Mouse (Mus musculus): ENCODE measurements around the gene Rnf26. TPM values are rescaled to one million over a fixed set of nuclear protein-coding genes. Genes with fewer than 3 reads are reported as not detected.

Gene Rnf26
- polyA plus RNA-seq, 2 experiments from 2014 or later = 3.2 to 7.9 TPM

DNA sequence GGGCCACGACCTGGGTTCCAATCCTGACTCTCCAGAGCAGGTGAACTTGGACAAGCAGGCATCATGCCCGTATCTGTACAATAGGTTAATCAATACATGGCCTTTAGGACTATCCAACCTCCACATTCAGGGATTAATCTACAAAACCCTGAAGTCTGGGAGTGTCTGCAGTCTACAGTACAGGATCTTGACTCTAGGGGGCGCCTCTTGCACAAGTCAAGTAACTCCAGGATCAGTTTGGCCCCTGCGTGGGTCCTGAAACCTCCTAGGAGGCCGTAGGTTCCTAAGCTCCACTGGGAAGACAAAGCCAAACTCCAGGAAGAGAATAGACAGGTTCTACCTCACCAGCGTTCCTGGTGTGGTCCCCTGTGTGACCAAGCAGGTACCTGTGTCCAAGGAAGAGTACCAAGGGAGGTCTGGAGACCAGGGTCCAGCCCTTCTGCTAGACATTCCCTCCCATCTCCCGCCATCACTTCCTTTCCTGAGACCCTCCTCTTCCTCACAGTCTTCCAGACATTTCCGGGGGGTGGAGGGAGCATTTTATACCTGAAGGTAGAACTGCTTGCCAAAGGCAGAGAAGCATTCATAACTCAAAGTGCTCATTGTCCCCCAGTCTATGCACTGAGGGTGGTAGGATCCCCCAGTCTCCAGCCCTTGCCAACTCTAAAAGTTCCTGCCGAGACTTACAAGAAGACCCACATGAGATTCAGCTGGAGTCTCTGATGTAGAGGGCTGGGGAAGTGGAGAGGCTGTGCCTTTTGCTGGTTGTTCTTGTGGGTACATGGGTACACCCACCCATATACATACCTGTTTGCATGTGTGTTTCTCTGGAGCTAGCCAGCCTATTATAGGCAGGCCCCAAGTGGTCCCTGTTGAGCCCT is 38.7 kb downstream of the Rnf26 start:
- no peak for ATAC-seq

- ATAC-seq = no peak
Measured at GRCm38 (mm10) chr9:44073115-44073514, 40.2 kb downstream of the Rnf26 start.

- ATAC-seq = no peak
Measured at GRCm38 (mm10) chr9:44072599-44072915, 40.8 kb downstream of the Rnf26 start.

DNA sequence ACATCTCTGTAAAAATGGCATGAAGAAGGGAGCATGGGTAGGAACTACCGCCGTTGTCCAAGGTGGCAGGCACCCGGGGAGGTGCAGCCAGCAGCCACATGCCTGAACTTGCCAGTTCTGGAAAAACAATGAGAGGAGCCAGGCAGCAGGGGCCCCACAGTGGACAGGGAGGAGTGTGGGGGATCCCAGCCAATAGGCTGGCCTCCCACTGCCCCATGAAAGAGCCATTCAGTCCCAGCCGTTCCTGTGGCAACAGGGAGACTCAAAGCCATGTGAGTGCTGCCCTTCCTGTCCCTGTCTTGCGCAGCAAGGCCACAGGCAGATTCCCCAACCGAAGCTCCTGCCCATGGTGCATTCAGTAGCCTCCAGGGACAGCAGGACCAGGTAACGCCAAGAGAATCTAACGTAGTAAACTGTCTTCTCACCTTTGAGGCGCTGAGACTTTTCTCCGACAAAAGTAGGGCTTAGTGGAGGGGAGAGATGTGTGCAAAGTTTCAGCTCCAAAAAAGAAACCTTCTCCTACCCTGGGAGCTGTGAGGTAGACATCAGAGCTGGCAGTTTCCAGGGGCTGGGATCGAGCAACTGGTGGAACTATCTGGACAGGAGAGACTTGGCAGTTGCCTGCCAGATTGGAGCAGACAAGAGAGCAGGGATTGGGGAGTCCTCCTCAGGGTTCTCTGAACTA is 41.3 kb downstream of the Rnf26 start:
- ATAC-seq = no peak

DNA sequence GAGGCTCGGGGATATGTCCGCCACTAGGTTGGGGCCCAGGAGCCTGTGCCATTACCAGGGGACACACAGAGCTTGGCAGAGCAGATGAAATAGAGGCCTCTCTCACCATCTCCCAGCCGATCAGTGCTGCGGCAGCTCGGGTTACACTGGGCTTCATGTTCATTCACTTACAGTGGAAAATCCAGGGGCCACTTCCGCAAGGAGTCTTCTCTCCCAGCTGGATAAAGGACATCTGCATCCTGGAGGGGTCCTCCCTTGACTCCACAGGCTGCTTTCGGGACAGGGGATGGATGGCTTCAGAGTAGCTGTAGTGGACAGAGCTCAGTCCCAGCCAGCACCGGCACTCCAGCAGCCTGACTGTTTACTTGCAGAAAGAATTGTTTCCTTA is 42.5 kb downstream of the Rnf26 start:
- ATAC-seq = no peak

- ATAC-seq = no peak
Measured at GRCm38 (mm10) chr9:44070113-44070843, 43.0 kb downstream of the Rnf26 start.

- ATAC-seq = no peak
Measured at GRCm38 (mm10) chr9:44069252-44069651, 44.1 kb downstream of the Rnf26 start.

GRCm38 (mm10) chr9:44067960-44068330 is 45.4 kb downstream of the Rnf26 start:
- ATAC-seq = no peak

GRCm38 (mm10) chr9:44067241-44067959 is 45.9 kb downstream of the Rnf26 start:
- peak; percentile 20 for ATAC-seq

GRCm38 (mm10) chr9:44066785-44067225 is 46.5 kb downstream of the Rnf26 start, which contains the start of gene Usp2:
Usp2 (plus strand) TSS chr9:44067021.
- ATAC-seq = peak; percentile 99

GRCm38 (mm10) chr9:44065177-44065576 is 48.1 kb downstream of the Rnf26 start:
- no peak for ATAC-seq

DNA sequence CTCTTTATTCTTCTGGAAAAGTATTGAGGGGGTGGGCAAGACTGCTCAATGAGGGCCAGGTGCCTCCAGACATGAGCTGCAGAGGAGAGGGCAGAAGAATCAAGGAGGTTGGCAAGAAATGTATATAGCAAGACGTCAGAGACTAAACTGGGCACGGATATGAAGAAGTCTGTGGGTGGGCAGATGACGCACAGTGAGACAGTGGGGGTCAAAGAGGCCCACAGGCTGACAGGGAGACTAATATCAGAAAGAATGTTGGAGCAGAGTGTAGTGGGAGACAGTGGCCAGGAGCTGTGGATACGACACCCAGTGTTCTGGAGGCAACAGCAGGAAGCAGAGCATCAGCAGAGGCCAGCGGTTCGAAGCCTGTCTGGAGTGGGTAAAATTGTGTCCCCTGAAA is 54.7 kb downstream of the Rnf26 start:
- ATAC-seq = no peak

DNA sequence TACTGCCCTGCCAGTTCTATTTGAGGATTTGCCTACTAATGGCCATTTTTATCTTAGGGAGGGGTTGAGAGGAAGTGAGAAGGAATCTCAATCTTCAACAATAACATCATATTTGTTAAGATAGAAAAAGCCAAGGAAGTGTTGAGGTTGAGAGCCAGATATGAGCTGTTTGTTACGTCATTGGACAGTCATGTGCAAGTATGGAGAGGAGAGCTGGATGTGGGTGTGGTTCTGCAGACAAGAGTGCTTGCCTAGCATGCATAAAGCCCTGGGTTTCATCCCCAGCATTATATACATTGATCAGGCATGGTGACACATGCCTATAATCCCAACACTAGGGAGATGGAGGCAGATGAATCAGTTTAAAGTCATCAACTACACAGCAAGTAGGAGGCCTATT is 59.4 kb downstream of the Rnf26 start:
- no peak for ATAC-seq

- no peak for ATAC-seq
Measured at GRCm38 (mm10) chr9:44052855-44053254, 60.5 kb downstream of the Rnf26 start.

GRCm38 (mm10) chr9:44049381-44050165 is 63.7 kb downstream of the Rnf26 start:
- ATAC-seq = no peak

- ATAC-seq = no peak
Measured at GRCm38 (mm10) chr9:44048541-44049380, 64.6 kb downstream of the Rnf26 start.

DNA sequence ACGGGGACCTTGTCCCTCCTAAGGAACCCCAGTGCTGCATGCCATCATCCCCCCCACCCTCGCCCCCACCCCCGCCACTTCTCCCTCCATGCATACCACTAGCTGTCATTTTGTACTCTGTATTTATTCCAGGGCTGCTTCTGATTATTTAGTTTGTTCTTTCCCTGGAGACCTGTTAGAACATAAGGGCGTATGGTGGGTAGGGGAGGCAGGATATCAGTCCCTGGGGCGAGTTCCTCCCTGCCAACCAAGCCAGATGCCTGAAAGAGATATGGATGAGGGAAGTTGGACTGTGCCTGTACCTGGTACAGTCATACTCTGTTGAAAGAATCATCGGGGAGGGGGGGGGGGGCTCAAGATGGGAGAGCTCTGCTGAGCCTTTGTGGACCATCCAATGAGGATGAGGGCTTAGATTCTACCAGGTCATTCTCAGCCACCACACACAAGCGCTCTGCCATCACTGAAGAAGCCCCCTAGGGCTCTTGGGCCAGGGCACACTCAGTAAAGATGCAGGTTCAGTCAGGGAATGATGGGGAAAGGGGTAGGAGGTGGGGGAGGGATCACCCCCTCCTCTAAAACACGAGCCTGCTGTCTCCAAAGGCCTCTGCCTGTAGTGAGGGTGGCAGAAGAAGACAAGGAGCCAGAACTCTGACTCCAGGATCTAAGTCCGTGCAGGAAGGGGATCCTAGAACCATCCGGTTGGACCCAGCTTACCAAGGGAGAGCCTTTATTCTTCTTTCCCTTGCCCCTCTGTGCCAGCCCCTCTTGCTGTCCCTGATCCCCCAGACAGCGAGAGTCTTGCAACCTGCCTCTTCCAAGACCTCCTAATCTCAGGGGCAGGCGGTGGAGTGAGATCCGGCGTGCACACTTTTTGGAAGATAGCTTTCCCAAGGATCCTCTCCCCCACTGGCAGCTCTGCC is 65.5 kb downstream of the Rnf26 start:
- ATAC-seq = no peak

DNA sequence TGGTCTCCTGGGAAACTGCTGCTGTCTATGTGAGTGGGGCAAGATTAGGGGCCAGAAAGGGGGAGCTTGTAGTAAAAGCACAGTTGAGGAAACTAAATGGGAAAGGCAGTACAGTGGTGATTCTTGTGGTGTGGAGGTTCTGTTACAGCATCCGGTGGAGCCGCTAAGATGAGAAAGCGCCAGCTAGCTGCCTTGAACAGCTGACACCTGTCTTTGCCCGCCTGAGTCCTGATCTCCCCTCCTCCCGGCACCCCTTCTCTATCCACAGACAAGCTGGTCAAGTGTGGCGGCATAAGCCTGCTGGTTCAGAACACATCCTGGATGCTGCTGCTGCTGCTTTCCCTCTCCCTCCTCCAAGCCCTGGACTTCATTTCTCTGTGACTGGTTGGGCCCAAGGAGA is 66.2 kb downstream of the Rnf26 start:
- ATAC-seq = peak; percentile 50

- no peak for ATAC-seq
Measured at GRCm38 (mm10) chr9:44046426-44046825, 66.9 kb downstream of the Rnf26 start.

DNA sequence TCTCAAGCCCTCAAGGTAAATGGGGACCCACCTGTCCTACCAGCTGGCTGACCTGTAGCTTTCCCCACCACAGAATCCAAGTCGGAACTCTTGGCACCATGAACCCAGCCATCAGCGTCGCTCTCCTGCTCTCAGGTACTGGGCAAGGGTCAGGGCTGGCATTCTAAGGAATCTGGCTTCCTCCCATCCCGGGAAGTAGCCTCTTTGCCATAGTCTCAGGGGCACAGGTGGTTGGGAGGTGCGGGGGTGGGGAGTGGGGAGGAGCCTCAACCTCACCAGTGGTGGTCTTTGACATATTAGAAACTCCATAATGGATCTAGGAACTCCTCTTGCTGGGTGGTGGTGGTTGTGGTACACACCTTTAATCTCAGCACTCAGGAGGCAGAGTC is 67.4 kb downstream of the Rnf26 start:
- ATAC-seq = no peak

Measured in activated CD4-positive, CD25-positive, alpha-beta regulatory T cell, adult 4 months (primary cell).